9 mouse cellular contexts compared by ENCODE assay signal in genomic region chrX:99325460-99325859, GRCm38 (mm10).
DNase-seq lines count a peak whose midpoint lies in the region; ATAC-seq and TF ChIP-seq lines count a peak whose summit lies in the region.
"Had no signal": no experiment of that assay in that cellular context is flagged by ENCODE, and none has a peak within 500 bp of the region (broad histone marks: within the 10 kb centered on the region; RNA-seq: fewer than 3 reads in every experiment).

No protein-coding gene starts in this region.

- H3K27ac ChIP-seq in forebrain, embryonic 13.5 days, result peak overlapping the region; percentile 69
- H3K27ac ChIP-seq in heart, postnatal 0 days (ENCODE audit: low read depth), result peak overlapping the region; percentile 84
- peak overlapping the region; percentile 48; the same call in 1 of the 2 replicates for H3K27ac ChIP-seq in limb, embryonic 13.5 days

- ATAC-seq in forebrain, embryonic 13.5 days, result peak; percentile 74
- no peak for ATAC-seq in heart, postnatal 0 days (ENCODE audit: insufficient read depth, low read depth)
- 0 out of 2 replicates have a peak, but pooled peaks have one; percentile 48 for ATAC-seq in limb, embryonic 13.5 days (ENCODE audit: low FRiP score, low read depth)
- ATAC-seq: Patski had no signal

- no peak for TF ChIP-seq CTCF in heart, postnatal 0 days (IDR thresholded peaks at IDR 0.05; ENCODE audit: low read depth)

- H3K4me2 ChIP-seq in forebrain, embryonic 13.5 days, result no peak overlapping the region
- no peak overlapping the region for H3K4me2 ChIP-seq in heart, postnatal 0 days (ENCODE audit: low read depth, low read length)
- no peak overlapping the region for H3K4me2 ChIP-seq in limb, embryonic 13.5 days (replicated peaks)

- no peak overlapping the region for H3K4me3 ChIP-seq in forebrain, embryonic 13.5 days
- H3K4me3 ChIP-seq in heart, postnatal 0 days (ENCODE audit: low read depth, low read length), result no peak overlapping the region
- no peak overlapping the region for H3K4me3 ChIP-seq in limb, embryonic 13.5 days

- H3K9ac ChIP-seq in forebrain, embryonic 13.5 days, result no peak overlapping the region
- H3K9ac ChIP-seq in heart, postnatal 0 days (replicated peaks; ENCODE audit: low read depth, low read length), result no peak overlapping the region
- H3K9ac ChIP-seq in limb, embryonic 13.5 days, result no peak overlapping the region

- no peaks in the 10 kb centered on the region for H3K36me3 ChIP-seq in forebrain, embryonic 13.5 days (ENCODE audit: poor library complexity, severe bottlenecking)
- H3K36me3 ChIP-seq in heart, postnatal 0 days (replicated peaks; ENCODE audit: control insufficient read depth, insufficient read depth, low read length), result no peaks in the 10 kb centered on the region
- no peaks in the 10 kb centered on the region for H3K36me3 ChIP-seq in limb, embryonic 13.5 days

- H3K9me3 ChIP-seq in forebrain, embryonic 13.5 days (replicated peaks), result no peaks in the 10 kb centered on the region
- no peaks in the 10 kb centered on the region for H3K9me3 ChIP-seq in heart, postnatal 0 days (replicated peaks; ENCODE audit: control insufficient read depth, low read length)
- no peaks in the 10 kb centered on the region for H3K9me3 ChIP-seq in limb, embryonic 13.5 days

- WGBS in forebrain, embryonic 13.5 days, result 35% methylated on average over 8 of the region's 8 CpGs
- WGBS in heart, postnatal 0 days, result 41% methylated on average over 8 of the region's 8 CpGs
- 44% methylated on average over 8 of the region's 8 CpGs for WGBS in limb, embryonic 13.5 days

- H3K27me3 ChIP-seq in forebrain, embryonic 13.5 days, result peaks cover 11% of the 10 kb centered on the region; the same call in 1 of the 2 replicates
- H3K27me3 ChIP-seq in heart, postnatal 0 days (ENCODE audit: control insufficient read depth, insufficient read depth, low read length), result 0 out of 2 replicates have a peak, but pooled peaks cover 6% of the 10 kb centered on the region
- H3K27me3 ChIP-seq in limb, embryonic 13.5 days, result peaks cover 65% of the 10 kb centered on the region

- H3K4me1 ChIP-seq in forebrain, embryonic 13.5 days, result peaks cover 24% of the 10 kb centered on the region
- peaks cover 9% of the 10 kb centered on the region for H3K4me1 ChIP-seq in heart, postnatal 0 days (ENCODE audit: control insufficient read depth, insufficient read depth)
- peaks cover 22% of the 10 kb centered on the region for H3K4me1 ChIP-seq in limb, embryonic 13.5 days

- DNase-seq in lung, adult 18-20 months, result peak; percentile 37 to 41
- DNase-seq in lung, postnatal 14 days, result no peak
- no peak for DNase-seq in heart, postnatal 0 days (ENCODE audit: low spot score)
- DNase-seq in ovary, postnatal 36 days (ENCODE audit: low spot score), result peak; percentile 46
- DNase-seq in thymus, postnatal 25 days, result no peak
- no peak for DNase-seq in yolk sac, embryonic 10.5 days (ENCODE audit: low spot score)

- TF ChIP-seq EP300 in heart, postnatal 0 days (IDR thresholded peaks at IDR 0.05; ENCODE audit: low read depth), result no peak

Comparison
In these comparisons a context has a peak if more than half of its experiments do, and no peak if none do; other contexts are left out.
1. DNase-seq: peak in lung, adult 18-20 months (2 of 2) and ovary, postnatal 36 days (single experiment); none in lung, postnatal 14 days (single experiment), heart, postnatal 0 days (single experiment), thymus, postnatal 25 days (single experiment) and yolk sac, embryonic 10.5 days (single experiment).
2. Peak in every context shown above with its lines, with median percentiles within 50 percentile points of each other: H3K27ac ChIP-seq.